Mouse (Mus musculus): Measurements from ENCODE around the gene Pigyl. TPM values are rescaled to one million over a fixed set of nuclear protein-coding genes. Genes with fewer than 3 reads are reported as not detected.

Pigyl gene
- polyA plus RNA-seq, 1 experiment from 2014 or later: 93.1 TPM

DNA sequence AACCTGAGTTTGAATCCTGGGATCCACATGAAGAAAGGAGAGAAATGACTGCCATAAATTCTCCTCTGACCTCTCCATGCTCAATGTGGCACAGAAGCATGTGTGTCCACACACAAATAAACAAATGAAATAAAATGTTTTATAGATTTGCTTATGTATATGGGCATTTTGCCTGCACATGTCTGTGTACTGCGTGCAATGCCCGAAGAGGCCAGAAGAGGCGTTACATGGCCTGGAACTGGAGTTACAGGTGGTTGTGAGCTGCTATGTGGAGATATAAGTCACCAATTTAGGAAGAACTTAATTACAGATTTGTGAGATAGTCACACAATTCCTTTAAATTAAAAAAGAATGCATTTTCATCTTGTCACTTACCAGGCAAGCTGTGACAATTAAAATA is 2.8 kb upstream of the Pigyl start:
- no peak overlapping the region for H3K9ac ChIP-seq (ENCODE audit: low read depth, low read length)
- peaks cover 7% of the 10 kb centered on the region for H3K4me1 ChIP-seq (ENCODE audit: control insufficient read depth, insufficient read depth, low read length)
- no peak overlapping the region for H3K27ac ChIP-seq (ENCODE audit: low read length)
- H3K27me3 ChIP-seq (replicated peaks; ENCODE audit: control insufficient read depth, insufficient read depth, low read length): no peaks in the 10 kb centered on the region
- no peak for ATAC-seq
- no peak overlapping the region for H3K4me3 ChIP-seq (ENCODE audit: low read length)
- 89% methylated on average over 3 of the region's 3 CpGs for WGBS
- H3K36me3 ChIP-seq (ENCODE audit: control insufficient read depth, insufficient read depth, low read length): no peaks in the 10 kb centered on the region
- H3K9me3 ChIP-seq (ENCODE audit: control insufficient read depth, low read length): 0 out of 2 replicates have a peak, but pooled peaks cover 3% of the 10 kb centered on the region
- H3K4me2 ChIP-seq (ENCODE audit: low read depth, low read length): no peak overlapping the region

DNA sequence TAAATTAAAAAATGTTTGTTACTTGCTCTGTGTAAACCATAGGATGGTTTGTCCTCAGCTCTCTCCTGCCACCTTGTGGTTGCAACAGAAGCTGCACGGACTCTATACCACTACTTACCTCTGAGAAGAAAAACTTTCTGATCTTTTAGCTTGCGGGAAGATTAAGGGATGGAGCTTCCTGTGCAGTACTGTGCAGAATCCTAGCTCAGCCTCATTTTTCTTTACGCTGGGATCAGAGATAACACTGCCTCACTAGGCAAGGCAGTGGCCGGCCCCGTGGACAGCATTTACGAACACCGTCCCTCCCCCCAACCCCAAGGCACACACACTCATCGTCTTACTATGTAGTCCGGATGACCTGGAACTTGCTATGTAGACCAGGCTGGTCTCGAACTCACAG is 1.0 kb upstream of the Pigyl start:
- no peaks in the 10 kb centered on the region for H3K36me3 ChIP-seq (ENCODE audit: control insufficient read depth, insufficient read depth, low read length)
- peak; percentile 19; the same call in 1 of the 2 replicates for ATAC-seq
- H3K4me1 ChIP-seq (ENCODE audit: control insufficient read depth, insufficient read depth, low read length): peaks cover 7% of the 10 kb centered on the region
- 18% methylated on average over 10 of the region's 10 CpGs for WGBS
- no peak overlapping the region for H3K27ac ChIP-seq (ENCODE audit: low read length)
- H3K9ac ChIP-seq (ENCODE audit: low read depth, low read length): peak overlapping the region; percentile 32; the same call in 1 of the 2 replicates
- peak overlapping the region; percentile 21; the same call in 1 of the 2 replicates for H3K4me3 ChIP-seq (ENCODE audit: low read length)
- H3K4me2 ChIP-seq (ENCODE audit: low read depth, low read length): peak overlapping the region; percentile 36
- H3K9me3 ChIP-seq (ENCODE audit: control insufficient read depth, low read length): no peaks in the 10 kb centered on the region
- no peaks in the 10 kb centered on the region for H3K27me3 ChIP-seq (replicated peaks; ENCODE audit: control insufficient read depth, insufficient read depth, low read length)

DNA sequence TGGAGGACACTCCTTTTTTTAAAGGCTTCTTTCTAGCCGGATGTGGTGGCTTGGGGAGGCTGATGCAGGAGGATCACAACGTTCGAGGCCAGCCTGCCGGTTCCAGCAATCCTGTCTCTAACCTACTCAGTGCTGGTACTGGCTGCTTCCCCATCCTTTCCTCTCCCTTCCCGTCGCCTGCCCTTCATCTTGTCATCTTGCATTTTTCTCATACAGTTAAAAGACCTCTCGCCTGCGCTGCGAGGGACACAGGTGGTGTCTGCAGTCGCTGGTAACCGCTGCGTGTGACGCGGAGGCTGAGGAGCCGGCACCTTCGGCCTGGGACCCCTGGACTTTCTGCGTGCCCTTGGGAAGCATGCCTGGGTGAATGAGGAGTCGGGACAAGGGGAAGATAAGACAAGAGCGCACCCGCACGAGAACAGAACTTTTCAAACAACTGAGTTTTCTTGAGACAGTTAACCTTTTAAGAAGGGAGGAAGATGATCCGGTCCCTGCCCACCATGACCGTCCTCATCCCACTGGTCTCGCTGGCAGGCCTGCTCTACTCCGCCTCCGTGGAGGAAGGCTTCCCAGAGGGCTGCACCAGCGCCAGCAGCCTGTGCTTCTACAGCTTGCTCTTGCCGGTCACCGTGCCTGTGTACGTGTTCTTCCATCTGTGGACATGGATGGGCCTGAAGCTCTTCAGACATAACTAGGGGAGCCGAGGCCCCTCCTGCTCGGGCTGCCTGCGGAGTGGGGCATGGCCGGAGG is 1.0 kb downstream of the Pigyl start:
- Histone ChIP-seq H3K9ac (ENCODE audit: low read depth, low read length) (peak overlapping the region; percentile 88), H3K4me3 (ENCODE audit: low read length) (peak overlapping the region; percentile 76), H3K27me3 (replicated peaks; ENCODE audit: control insufficient read depth, insufficient read depth, low read length) (no peaks in the 10 kb centered on the region), H3K9me3 (ENCODE audit: control insufficient read depth, low read length) (no peaks in the 10 kb centered on the region), H3K27ac (ENCODE audit: low read length) (no peak overlapping the region), H3K4me1 (ENCODE audit: control insufficient read depth, insufficient read depth, low read length) (peaks cover 10% of the 10 kb centered on the region), H3K36me3 (ENCODE audit: control insufficient read depth, insufficient read depth, low read length) (no peaks in the 10 kb centered on the region), H3K4me2 (ENCODE audit: low read depth, low read length) (peak overlapping the region; percentile 78)
- no peak for ATAC-seq
- WGBS: 66% methylated on average over 34 of the region's 34 CpGs

DNA sequence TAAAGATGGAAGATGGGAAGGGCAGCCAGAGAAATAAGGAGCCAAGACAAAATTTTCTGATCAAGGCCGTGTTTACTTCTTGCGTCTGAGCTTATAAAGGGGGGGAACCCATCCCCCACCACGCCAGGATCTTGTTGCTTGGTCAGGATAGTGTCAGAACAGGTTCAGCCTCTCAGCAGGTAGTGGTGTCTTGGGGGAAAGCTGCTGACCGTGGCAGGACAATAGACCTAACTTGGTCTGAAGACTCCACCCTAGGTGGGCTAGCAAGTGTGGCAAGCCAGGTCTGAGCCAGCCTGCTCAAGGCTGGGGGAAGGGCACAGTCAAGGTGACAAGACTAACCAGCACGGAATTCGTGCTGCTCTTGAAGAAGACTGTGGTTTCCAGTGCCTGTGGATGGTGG is 4.7 kb downstream of the Pigyl start:
- 37% methylated on average over 6 of the region's 6 CpGs for WGBS
- Histone ChIP-seq H3K36me3 (ENCODE audit: control insufficient read depth, insufficient read depth, low read length) (no peaks in the 10 kb centered on the region), H3K27ac (ENCODE audit: low read length) (peak overlapping the region; percentile 57), H3K9ac (ENCODE audit: low read depth, low read length) (no peak overlapping the region), H3K27me3 (replicated peaks; ENCODE audit: control insufficient read depth, insufficient read depth, low read length) (no peaks in the 10 kb centered on the region), H3K9me3 (ENCODE audit: control insufficient read depth, low read length) (no peaks in the 10 kb centered on the region), H3K4me2 (ENCODE audit: low read depth, low read length) (no peak overlapping the region), H3K4me3 (ENCODE audit: low read length) (no peak overlapping the region), H3K4me1 (ENCODE audit: control insufficient read depth, insufficient read depth, low read length) (peaks cover 10% of the 10 kb centered on the region)
- no peak for ATAC-seq

DNA sequence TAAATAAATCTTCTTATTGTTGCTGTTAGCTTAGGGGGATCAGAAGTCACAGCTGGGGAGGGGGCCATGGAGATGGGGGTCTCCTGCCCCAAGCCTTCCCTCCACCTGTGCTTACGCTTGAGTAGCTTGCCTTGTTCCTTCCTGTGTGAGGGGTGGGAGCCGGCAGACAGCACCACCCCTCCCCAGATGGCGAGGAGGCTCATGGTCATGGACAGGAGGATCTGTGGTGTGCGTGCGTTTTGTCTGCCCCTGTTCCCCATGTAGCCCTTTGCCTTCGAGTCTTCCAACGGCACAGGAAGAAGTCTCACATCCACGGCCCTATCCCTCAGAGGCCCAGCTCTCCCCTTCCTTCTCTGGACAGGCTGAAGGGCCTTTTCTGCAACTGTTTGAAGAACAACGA is 5.7 kb downstream of the Pigyl start:
- H3K27ac ChIP-seq (ENCODE audit: low read length): peak overlapping the region; percentile 79

DNA sequence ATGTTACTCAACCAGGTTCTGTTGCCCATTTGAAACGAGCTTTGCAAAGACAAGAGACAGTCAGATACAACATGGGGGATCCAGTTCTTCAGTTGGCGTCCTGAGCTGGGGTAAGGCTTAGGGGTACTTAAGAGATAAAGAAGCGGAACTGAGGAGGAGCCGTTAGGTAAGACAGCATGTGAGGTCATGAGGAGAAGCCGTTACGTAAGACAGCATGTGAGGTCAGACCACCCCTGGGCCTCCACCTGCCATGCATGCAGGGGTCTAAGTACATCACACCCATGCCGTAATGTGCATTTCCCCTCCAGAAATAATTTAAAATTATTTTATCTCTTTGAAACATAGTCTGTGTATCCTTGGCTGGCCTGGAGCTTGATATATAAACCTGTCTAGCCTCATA is 6.3 kb downstream of the Pigyl start:
- Histone ChIP-seq H3K9ac (ENCODE audit: low read depth, low read length) (no peak overlapping the region), H3K27me3 (replicated peaks; ENCODE audit: control insufficient read depth, insufficient read depth, low read length) (no peaks in the 10 kb centered on the region), H3K27ac (ENCODE audit: low read length) (peak overlapping the region; percentile 79; the same call in 1 of the 2 replicates), H3K4me1 (ENCODE audit: control insufficient read depth, insufficient read depth, low read length) (peaks cover 3% of the 10 kb centered on the region; the same call in 1 of the 2 replicates), H3K9me3 (ENCODE audit: control insufficient read depth, low read length) (peaks cover 3% of the 10 kb centered on the region; the same call in 1 of the 2 replicates), H3K36me3 (ENCODE audit: control insufficient read depth, insufficient read depth, low read length) (no peaks in the 10 kb centered on the region), H3K4me2 (ENCODE audit: low read depth, low read length) (no peak overlapping the region), H3K4me3 (ENCODE audit: low read length) (no peak overlapping the region)
- no peak for ATAC-seq
- WGBS: 84% methylated on average over 7 of the region's 7 CpGs

More for the DNA sequence above, 5.7 kb downstream of the Pigyl start:
- no peak overlapping the region for H3K4me3 ChIP-seq (ENCODE audit: low read length)
- H3K9me3 ChIP-seq (ENCODE audit: control insufficient read depth, low read length): peaks cover 2% of the 10 kb centered on the region; the same call in 1 of the 2 replicates
- H3K9ac ChIP-seq (ENCODE audit: low read depth, low read length): peak overlapping the region; percentile 28; the same call in 1 of the 2 replicates
- H3K4me2 ChIP-seq (ENCODE audit: low read depth, low read length): no peak overlapping the region
- 77% methylated on average over 9 of the region's 9 CpGs for WGBS
- ATAC-seq: peak; percentile 1; the same call in 1 of the 2 replicates
- peaks cover 8% of the 10 kb centered on the region for H3K4me1 ChIP-seq (ENCODE audit: control insufficient read depth, insufficient read depth, low read length)
- H3K36me3 ChIP-seq (ENCODE audit: control insufficient read depth, insufficient read depth, low read length): no peaks in the 10 kb centered on the region
- H3K27me3 ChIP-seq (replicated peaks; ENCODE audit: control insufficient read depth, insufficient read depth, low read length): no peaks in the 10 kb centered on the region

DNA sequence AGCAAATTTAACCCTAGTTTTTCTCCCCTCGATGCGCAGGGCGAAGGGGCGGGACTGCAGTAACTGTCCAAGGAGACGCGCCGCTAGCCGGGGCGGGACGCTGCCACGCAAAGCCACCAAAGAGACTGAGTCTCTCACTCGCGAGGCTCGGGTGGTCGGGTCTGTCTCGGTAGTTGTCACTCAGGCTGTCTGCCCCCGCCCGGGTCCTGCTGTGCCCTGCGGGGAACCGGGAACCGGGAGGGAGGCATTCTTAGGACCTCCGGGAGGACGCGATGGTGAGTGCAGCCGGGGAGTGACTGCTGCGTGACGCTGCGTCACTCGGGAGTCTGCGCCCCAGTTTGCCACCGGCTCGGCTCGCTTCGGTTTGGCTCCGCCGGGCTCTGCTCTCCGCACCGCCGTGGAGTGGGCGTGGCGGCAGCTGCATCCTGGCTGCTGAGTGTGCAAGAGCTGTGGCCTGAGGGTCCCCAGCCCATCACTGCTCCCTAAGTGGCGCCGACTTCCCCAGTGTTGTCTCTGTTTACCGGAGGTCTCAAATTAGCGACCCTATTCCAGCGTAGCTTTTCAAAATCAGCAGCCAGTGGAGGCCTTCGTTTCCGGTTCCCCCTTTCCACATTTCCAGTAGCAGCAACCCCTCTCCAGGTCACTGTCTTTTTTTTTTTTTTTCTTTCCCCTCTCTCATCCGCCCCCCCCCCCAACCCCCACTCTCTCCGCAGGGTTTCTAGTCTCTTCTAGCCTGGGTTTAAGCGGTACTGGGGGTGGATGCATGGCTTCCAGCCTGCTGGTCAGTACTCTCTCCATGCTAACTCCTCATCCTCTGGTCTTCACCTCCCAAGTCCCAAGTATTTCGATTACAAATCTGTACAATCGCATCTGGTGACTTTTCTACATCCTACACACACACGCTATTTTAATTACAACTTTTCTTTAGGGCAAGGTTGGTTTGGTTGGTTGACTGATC is 8.3 kb downstream of the Pigyl start:
- ATAC-seq: peak; percentile 52
- 3% methylated on average over 53 of the region's 54 CpGs for WGBS
- Histone ChIP-seq H3K36me3 (ENCODE audit: control insufficient read depth, insufficient read depth, low read length) (no peaks in the 10 kb centered on the region), H3K27ac (ENCODE audit: low read length) (no peak overlapping the region), H3K4me1 (ENCODE audit: control insufficient read depth, insufficient read depth, low read length) (0 out of 2 replicates have a peak, but pooled peaks cover 3% of the 10 kb centered on the region), H3K9ac (ENCODE audit: low read depth, low read length) (peak overlapping the region; percentile 79), H3K4me2 (ENCODE audit: low read depth, low read length) (peak overlapping the region; percentile 99), H3K4me3 (ENCODE audit: low read length) (peak overlapping the region; percentile 68), H3K27me3 (replicated peaks; ENCODE audit: control insufficient read depth, insufficient read depth, low read length) (no peaks in the 10 kb centered on the region), H3K9me3 (ENCODE audit: control insufficient read depth, low read length) (peaks cover 3% of the 10 kb centered on the region; the same call in 1 of the 2 replicates)

DNA sequence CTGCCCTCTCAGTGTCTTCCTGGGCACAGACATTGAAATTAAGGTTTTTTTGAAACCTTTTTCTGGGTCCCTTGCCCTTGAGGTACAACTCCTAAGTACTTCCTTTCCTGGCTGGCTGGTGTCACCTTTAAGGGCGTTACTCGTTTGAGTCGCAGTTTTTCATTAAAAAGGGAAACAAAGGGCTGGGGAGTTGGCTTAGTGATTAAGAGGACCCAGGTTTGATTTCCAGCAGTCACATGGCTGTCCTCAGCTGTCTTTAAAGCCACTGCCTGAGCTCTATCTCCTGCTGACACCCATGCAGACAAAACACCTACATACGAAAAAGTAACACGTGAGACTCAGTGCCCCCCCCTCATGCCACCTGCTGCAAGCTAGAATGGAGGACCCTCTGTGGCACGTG is 9.3 kb downstream of the Pigyl start:
- H3K4me3 ChIP-seq (ENCODE audit: low read length): no peak overlapping the region
- H3K4me1 ChIP-seq (ENCODE audit: control insufficient read depth, insufficient read depth, low read length): 0 out of 2 replicates have a peak, but pooled peaks cover 3% of the 10 kb centered on the region
- ATAC-seq: no peak
- H3K4me2 ChIP-seq (ENCODE audit: low read depth, low read length): no peak overlapping the region
- H3K27me3 ChIP-seq (replicated peaks; ENCODE audit: control insufficient read depth, insufficient read depth, low read length): no peaks in the 10 kb centered on the region
- H3K36me3 ChIP-seq (ENCODE audit: control insufficient read depth, insufficient read depth, low read length): no peaks in the 10 kb centered on the region
- H3K9ac ChIP-seq (ENCODE audit: low read depth, low read length): no peak overlapping the region
- WGBS: 61% methylated on average over 6 of the region's 6 CpGs
- no peak overlapping the region for H3K27ac ChIP-seq (ENCODE audit: low read length)
- peaks cover 3% of the 10 kb centered on the region; the same call in 1 of the 2 replicates for H3K9me3 ChIP-seq (ENCODE audit: control insufficient read depth, low read length)

DNA sequence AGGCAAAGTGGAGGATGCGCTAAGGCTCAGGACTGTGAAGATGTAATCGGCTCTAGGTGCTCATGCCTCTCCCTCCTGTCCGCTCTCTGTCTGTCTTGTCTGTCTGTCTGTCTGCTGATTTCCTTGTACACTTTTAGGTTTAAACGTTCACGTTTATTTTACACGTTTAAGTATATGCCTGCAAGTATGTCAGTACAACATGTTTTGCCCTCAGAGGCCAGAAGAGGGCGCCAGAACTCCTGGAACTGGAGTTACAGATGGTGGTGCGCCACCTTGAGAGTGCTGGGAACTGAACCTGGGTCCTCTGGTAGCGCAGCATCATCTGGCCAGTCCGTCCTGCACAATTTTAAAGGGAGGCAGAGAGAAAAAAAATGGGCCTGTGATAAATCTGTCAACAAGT is 10.0 kb downstream of the Pigyl start:
- no peak for ATAC-seq
- Histone ChIP-seq H3K36me3 (ENCODE audit: control insufficient read depth, insufficient read depth, low read length) (no peaks in the 10 kb centered on the region), H3K9ac (ENCODE audit: low read depth, low read length) (no peak overlapping the region), H3K4me2 (ENCODE audit: low read depth, low read length) (no peak overlapping the region), H3K4me1 (ENCODE audit: control insufficient read depth, insufficient read depth, low read length) (0 out of 2 replicates have a peak, but pooled peaks cover 3% of the 10 kb centered on the region), H3K4me3 (ENCODE audit: low read length) (no peak overlapping the region), H3K27me3 (replicated peaks; ENCODE audit: control insufficient read depth, insufficient read depth, low read length) (no peaks in the 10 kb centered on the region), H3K27ac (ENCODE audit: low read length) (no peak overlapping the region), H3K9me3 (ENCODE audit: control insufficient read depth, low read length) (peaks cover 3% of the 10 kb centered on the region; the same call in 1 of the 2 replicates)
- 88% methylated on average over 10 of the region's 10 CpGs for WGBS
